Mouse (Mus musculus): ENCODE results near the gene Plxna2. TPM values are rescaled to one million over a fixed set of nuclear protein-coding genes. Genes with fewer than 3 reads are reported as not detected.

The Plxna2 gene
- polyA plus RNA-seq, 1 experiment from 2014 or later: 48.3 TPM

DNA sequence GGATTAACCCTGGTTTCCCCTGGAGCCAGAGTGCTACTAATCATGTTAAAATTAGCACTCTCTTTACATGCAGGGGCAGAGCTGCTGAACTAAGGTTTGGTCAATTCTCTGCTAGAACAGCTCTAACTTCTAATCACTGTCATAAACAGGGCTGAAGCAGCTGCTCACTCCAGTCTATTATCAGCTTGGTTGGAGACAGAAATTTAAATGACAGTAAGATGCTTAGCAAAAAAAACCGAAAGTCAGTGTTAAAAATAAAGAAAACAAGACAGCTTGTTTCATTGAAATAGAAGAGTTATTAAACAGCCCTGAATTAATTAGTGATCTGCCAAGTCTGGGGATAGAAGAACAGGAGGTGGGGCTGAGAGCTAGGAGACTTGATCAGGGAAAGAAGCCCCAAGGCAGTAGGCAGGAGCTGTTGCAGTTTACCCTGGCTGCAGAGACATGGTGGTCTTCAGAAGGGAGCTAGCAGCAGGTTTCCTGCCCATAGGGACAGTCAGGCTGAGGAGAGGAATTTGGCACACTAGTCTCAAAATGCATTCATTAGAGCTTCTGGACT is 12.6 kb downstream of the Plxna2 start:
- Histone ChIP-seq H3K27me3 (ENCODE audit: control insufficient read depth, insufficient read depth, low read length) (no peaks in the 10 kb centered on the region), H3K36me3 (replicated peaks; ENCODE audit: control insufficient read depth, insufficient read depth) (no peaks in the 10 kb centered on the region; the same call in 1 of the 2 replicates), H3K4me1 (replicated peaks; ENCODE audit: control insufficient read depth, insufficient read depth, low read length) (peaks cover 67% of the 10 kb centered on the region), H3K4me3 (replicated peaks; ENCODE audit: low read length) (no peak overlapping the region), H3K9ac (no peak overlapping the region), H3K9me3 (ENCODE audit: control insufficient read depth, low read length) (no peaks in the 10 kb centered on the region), H3K27ac (0 out of 2 replicates have a peak overlapping the region, but pooled peaks have one; percentile 17), H3K4me2 (replicated peaks) (no peak overlapping the region)
- 27% methylated on average over 1 of the region's 1 CpGs for WGBS
- DNase-seq (ENCODE audit: low spot score) (no peak), ATAC-seq (ENCODE audit: low FRiP score) (no peak)

DNA sequence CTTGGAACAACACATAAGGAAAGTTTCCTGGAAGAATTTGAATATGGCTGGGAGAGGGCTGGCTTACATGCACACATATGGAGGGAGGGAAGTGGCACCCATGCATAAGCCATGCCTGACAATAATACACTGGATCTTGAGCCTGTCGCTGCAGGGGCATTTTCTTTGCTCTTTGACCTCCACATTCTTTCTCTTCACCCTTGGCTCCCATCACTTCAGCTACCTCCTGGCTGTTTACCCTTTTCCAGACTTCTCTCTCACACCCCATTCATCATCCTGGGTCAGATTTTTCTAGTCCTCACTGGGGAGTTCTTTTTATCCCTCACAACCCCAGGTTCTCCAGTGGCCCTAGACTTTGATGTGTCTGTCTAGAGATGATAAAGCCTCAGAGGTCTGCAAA is 13.6 kb downstream of the Plxna2 start:
- ATAC-seq (ENCODE audit: low FRiP score): no peak
- no peaks in the 10 kb centered on the region for H3K9me3 ChIP-seq (ENCODE audit: control insufficient read depth, low read length)
- H3K27me3 ChIP-seq (ENCODE audit: control insufficient read depth, insufficient read depth, low read length): no peaks in the 10 kb centered on the region
- H3K4me2 ChIP-seq (replicated peaks): no peak overlapping the region
- H3K36me3 ChIP-seq (replicated peaks; ENCODE audit: control insufficient read depth, insufficient read depth): no peaks in the 10 kb centered on the region; the same call in 1 of the 2 replicates
- H3K9ac ChIP-seq: no peak overlapping the region
- 7% methylated on average over 1 of the region's 1 CpGs for WGBS
- peaks cover 58% of the 10 kb centered on the region for H3K4me1 ChIP-seq (replicated peaks; ENCODE audit: control insufficient read depth, insufficient read depth, low read length)
- H3K4me3 ChIP-seq (replicated peaks; ENCODE audit: low read length): no peak overlapping the region
- no peak for DNase-seq (ENCODE audit: low spot score)
- no peak overlapping the region for H3K27ac ChIP-seq

DNA sequence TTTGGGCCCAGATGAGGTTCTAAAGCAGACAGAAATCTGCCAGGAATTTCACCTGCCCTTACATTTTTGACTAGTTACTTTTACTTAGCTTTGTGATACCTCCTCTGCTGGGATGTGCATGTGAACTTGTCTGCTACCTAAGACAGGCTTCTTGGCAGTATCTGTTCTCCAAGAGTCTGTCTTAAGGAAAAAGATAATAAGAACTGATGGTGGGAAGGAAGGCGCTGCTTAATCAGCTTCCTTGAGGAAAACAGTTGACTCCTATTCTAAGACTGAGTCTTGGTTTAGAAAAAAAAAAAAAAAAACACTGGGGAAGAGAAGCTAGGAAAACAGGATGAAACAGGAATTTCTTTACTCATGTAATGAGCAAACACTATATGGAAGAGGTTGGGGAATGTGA is 14.0 kb downstream of the Plxna2 start:
- Histone ChIP-seq H3K27me3 (ENCODE audit: control insufficient read depth, insufficient read depth, low read length) (no peaks in the 10 kb centered on the region), H3K9ac (no peak overlapping the region), H3K27ac (no peak overlapping the region), H3K4me2 (replicated peaks) (no peak overlapping the region), H3K36me3 (replicated peaks; ENCODE audit: control insufficient read depth, insufficient read depth) (no peaks in the 10 kb centered on the region; the same call in 1 of the 2 replicates), H3K9me3 (ENCODE audit: control insufficient read depth, low read length) (no peaks in the 10 kb centered on the region), H3K4me3 (replicated peaks; ENCODE audit: low read length) (no peak overlapping the region), H3K4me1 (replicated peaks; ENCODE audit: control insufficient read depth, insufficient read depth, low read length) (peaks cover 55% of the 10 kb centered on the region)
- ATAC-seq (ENCODE audit: low FRiP score) (no peak), DNase-seq (ENCODE audit: low spot score) (no peak)
- 92% methylated on average over 1 of the region's 1 CpGs for WGBS

DNA sequence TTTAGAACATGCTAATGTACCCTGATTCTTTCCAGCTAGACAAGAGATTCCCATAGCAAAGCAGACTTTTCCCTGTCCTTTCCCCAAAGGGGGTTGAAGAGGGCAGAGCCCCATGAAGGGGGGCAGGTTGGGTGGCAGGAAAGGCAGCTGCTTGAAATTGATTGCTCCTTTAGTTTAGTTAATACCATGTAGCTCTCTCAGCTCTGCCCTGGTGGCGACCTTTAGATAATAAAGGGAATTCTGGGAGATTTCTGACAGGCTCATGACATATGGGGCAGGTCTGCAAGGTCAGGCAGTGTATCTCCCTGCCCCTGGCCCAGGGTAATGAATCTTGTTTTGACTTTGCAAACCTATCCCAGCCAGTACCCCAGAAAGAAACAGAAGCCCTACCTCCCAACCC is 17.4 kb downstream of the Plxna2 start:
- no peak overlapping the region for H3K27ac ChIP-seq
- H3K4me3 ChIP-seq (replicated peaks; ENCODE audit: low read length): no peak overlapping the region
- 14% methylated on average over 1 of the region's 1 CpGs for WGBS
- H3K4me2 ChIP-seq (replicated peaks): no peak overlapping the region
- ATAC-seq (ENCODE audit: low FRiP score) (no peak), DNase-seq (ENCODE audit: low spot score) (no peak)
- H3K9me3 ChIP-seq (ENCODE audit: control insufficient read depth, low read length): no peaks in the 10 kb centered on the region
- H3K27me3 ChIP-seq (ENCODE audit: control insufficient read depth, insufficient read depth, low read length): no peaks in the 10 kb centered on the region
- H3K36me3 ChIP-seq (replicated peaks; ENCODE audit: control insufficient read depth, insufficient read depth): no peaks in the 10 kb centered on the region
- peaks cover 34% of the 10 kb centered on the region for H3K4me1 ChIP-seq (replicated peaks; ENCODE audit: control insufficient read depth, insufficient read depth, low read length)
- H3K9ac ChIP-seq: no peak overlapping the region

DNA sequence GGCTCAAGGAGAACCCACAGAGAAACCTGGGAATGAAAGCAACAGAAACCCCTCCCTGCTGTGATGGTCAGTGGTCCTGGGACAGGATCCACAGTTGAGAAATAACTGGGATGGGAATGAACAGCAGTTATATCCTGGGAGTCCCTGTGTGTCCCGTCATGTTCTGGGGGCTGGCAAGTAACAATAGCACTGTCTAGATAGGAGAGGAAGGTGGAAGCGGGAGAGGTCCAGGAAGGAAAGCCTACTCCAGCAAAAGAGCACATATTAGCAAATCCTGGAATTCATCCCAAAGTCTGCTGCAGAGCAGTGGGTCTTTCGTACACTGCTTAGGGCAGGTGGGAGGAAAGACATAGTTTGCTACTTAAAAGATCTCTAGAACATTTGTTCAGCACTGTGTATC is 17.9 kb downstream of the Plxna2 start:
- Histone ChIP-seq H3K27me3 (ENCODE audit: control insufficient read depth, insufficient read depth, low read length) (no peaks in the 10 kb centered on the region), H3K4me1 (replicated peaks; ENCODE audit: control insufficient read depth, insufficient read depth, low read length) (peaks cover 29% of the 10 kb centered on the region), H3K36me3 (replicated peaks; ENCODE audit: control insufficient read depth, insufficient read depth) (no peaks in the 10 kb centered on the region), H3K9me3 (ENCODE audit: control insufficient read depth, low read length) (no peaks in the 10 kb centered on the region), H3K9ac (no peak overlapping the region), H3K27ac (no peak overlapping the region), H3K4me3 (replicated peaks; ENCODE audit: low read length) (no peak overlapping the region), H3K4me2 (replicated peaks) (no peak overlapping the region)
- DNase-seq (ENCODE audit: low spot score): no peak
- ATAC-seq (ENCODE audit: low FRiP score): no peak
- 53% methylated on average over 3 of the region's 3 CpGs for WGBS

DNA sequence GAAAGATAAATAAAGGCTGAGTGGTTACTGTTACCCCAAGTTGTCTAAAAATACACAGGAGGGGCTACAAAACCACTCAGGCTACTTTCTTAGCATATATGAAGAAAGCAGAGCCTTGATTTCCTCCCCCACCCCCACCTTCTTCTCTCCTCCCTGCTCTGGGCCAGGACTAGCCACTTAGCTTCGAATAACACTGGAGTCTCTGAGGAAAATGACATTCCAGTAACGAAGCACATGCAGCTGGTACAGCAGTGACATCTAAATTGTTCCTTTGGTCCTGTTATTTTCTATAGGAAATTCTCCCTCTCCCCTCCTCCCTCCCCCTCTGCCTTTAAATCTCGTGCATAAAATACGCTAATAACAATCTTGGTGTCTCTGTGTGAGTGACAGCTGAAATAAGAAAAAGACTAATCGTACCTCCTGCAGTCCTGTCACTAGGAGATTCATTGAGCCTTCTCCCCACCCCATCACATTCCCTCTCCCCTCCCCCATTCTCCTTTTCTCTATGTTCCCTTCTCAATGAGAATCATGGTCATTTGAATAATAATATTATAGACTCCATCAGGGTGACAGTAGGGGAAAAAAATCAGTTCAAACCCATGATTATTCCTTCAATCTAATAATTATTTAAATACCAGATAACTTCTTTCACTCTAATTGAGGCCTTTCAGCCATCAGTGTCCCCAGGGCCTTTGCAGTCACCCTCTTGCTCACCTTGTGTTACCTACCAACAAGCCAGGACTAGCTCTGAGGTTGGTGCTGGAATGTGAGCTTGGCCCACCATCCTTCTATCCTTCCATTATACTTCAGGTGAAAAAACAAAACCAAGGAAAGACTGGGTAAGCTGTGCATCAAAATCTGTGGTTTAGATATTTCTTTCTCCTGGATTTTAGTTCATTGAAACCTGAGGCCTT is 19.6 kb downstream of the Plxna2 start:
- Histone ChIP-seq H3K4me2 (replicated peaks) (no peak overlapping the region), H3K27ac (no peak overlapping the region), H3K4me3 (replicated peaks; ENCODE audit: low read length) (no peak overlapping the region), H3K9me3 (ENCODE audit: control insufficient read depth, low read length) (no peaks in the 10 kb centered on the region), H3K9ac (no peak overlapping the region), H3K27me3 (ENCODE audit: control insufficient read depth, insufficient read depth, low read length) (no peaks in the 10 kb centered on the region), H3K36me3 (replicated peaks; ENCODE audit: control insufficient read depth, insufficient read depth) (no peaks in the 10 kb centered on the region), H3K4me1 (replicated peaks; ENCODE audit: control insufficient read depth, insufficient read depth, low read length) (peaks cover 27% of the 10 kb centered on the region)
- DNase-seq (ENCODE audit: low spot score) (no peak), ATAC-seq (ENCODE audit: low FRiP score) (peak; percentile 54; the same call in 1 of the 2 replicates)
- 5% methylated on average over 5 of the region's 5 CpGs for WGBS

DNA sequence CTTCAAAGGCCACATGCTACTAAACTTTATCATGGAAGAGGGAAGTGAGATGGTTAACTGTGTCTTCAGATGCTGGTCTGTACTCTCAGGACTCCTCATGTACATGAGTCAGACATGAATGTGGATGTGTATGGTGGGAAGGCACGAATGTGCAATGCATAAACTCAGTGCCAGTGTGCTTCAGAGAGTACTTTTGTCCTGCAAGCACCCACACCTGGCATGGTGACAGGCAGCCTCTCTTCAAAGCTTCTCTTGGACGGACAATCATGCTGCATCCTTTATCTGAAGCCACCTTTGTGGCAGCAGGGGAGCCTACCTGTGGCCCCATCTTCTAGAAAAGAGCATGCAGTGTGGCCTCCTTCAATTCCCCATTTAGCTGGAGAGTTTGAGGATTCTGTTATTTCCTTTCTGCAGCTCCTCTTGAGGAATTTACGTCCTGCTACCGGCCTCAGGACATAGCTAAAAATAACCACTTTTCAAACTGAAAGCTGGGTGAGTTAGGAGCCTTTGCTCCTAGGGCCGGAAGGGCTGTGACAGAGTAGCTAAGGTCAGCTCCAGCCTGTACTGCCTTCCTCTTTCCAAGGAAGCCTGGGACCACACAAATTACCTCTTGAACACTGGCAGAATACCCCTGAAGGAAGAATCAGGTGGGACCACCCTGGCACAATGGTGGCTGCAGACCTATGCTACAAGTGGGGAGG is 23.7 kb downstream of the Plxna2 start:
- H3K4me2 ChIP-seq (replicated peaks): no peak overlapping the region
- H3K4me1 ChIP-seq (replicated peaks; ENCODE audit: control insufficient read depth, insufficient read depth, low read length): peaks cover 24% of the 10 kb centered on the region
- no peaks in the 10 kb centered on the region for H3K9me3 ChIP-seq (ENCODE audit: control insufficient read depth, low read length)
- H3K27ac ChIP-seq: no peak overlapping the region
- no peak overlapping the region for H3K9ac ChIP-seq
- no peak for DNase-seq (ENCODE audit: low spot score)
- WGBS: 74% methylated on average over 5 of the region's 5 CpGs
- H3K27me3 ChIP-seq (ENCODE audit: control insufficient read depth, insufficient read depth, low read length): no peaks in the 10 kb centered on the region
- H3K36me3 ChIP-seq (replicated peaks; ENCODE audit: control insufficient read depth, insufficient read depth): peaks cover 25% of the 10 kb centered on the region
- no peak overlapping the region for H3K4me3 ChIP-seq (replicated peaks; ENCODE audit: low read length)
- no peak for ATAC-seq (ENCODE audit: low FRiP score)

DNA sequence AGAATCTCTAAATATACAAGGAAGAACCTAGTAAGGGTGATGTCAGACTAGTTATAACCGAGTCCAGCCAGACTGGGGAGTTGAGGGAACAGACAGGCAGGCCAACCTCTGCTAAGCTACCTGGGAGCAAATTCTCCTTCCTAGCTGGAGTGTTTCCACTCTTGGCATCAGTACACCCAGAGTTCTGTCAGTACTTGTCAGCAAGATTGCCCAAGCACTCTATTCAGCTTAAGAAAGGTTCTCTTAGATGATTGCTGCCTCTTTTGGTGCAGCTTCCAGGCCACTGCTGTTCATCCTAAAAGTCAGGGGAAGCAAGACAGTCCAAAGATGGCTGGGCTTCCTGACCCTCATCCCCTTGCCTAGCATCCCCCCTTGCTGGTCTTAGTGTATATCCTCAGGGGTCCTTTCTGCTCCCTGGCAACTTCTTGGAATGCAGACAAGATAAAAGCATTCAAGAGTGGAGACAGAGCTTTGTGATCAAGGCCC is 24.3 kb downstream of the Plxna2 start:
- no peak overlapping the region for H3K9ac ChIP-seq
- H3K4me1 ChIP-seq (replicated peaks; ENCODE audit: control insufficient read depth, insufficient read depth, low read length): peaks cover 25% of the 10 kb centered on the region
- ATAC-seq (ENCODE audit: low FRiP score): no peak
- no peak overlapping the region for H3K4me2 ChIP-seq (replicated peaks)
- WGBS: 69% methylated on average over 1 of the region's 1 CpGs
- no peak overlapping the region for H3K27ac ChIP-seq
- DNase-seq (ENCODE audit: low spot score): no peak
- no peak overlapping the region for H3K4me3 ChIP-seq (replicated peaks; ENCODE audit: low read length)
- no peaks in the 10 kb centered on the region for H3K27me3 ChIP-seq (ENCODE audit: control insufficient read depth, insufficient read depth, low read length)
- no peaks in the 10 kb centered on the region for H3K9me3 ChIP-seq (ENCODE audit: control insufficient read depth, low read length)
- H3K36me3 ChIP-seq (replicated peaks; ENCODE audit: control insufficient read depth, insufficient read depth): peaks cover 25% of the 10 kb centered on the region

DNA sequence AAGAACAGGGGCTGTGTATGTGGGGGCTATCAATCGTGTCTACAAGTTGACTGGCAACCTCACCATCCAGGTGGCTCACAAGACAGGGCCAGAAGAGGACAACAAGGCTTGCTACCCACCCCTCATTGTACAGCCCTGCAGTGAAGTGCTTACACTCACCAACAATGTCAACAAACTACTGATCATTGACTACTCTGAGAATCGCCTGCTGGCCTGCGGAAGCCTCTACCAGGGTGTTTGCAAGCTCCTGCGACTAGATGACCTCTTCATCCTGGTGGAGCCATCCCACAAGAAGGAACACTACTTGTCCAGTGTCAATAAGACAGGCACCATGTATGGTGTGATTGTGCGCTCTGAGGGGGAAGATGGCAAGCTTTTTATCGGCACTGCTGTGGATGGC is 25.9 kb downstream of the Plxna2 start:
- DNase-seq (ENCODE audit: low spot score) (no peak), ATAC-seq (ENCODE audit: low FRiP score) (no peak)
- peaks cover 36% of the 10 kb centered on the region for H3K36me3 ChIP-seq (replicated peaks; ENCODE audit: control insufficient read depth, insufficient read depth)
- no peak overlapping the region for H3K4me2 ChIP-seq (replicated peaks)
- peaks cover 15% of the 10 kb centered on the region for H3K4me1 ChIP-seq (replicated peaks; ENCODE audit: control insufficient read depth, insufficient read depth, low read length)
- no peaks in the 10 kb centered on the region for H3K9me3 ChIP-seq (ENCODE audit: control insufficient read depth, low read length)
- no peaks in the 10 kb centered on the region for H3K27me3 ChIP-seq (ENCODE audit: control insufficient read depth, insufficient read depth, low read length)
- H3K9ac ChIP-seq: no peak overlapping the region
- no peak overlapping the region for H3K4me3 ChIP-seq (replicated peaks; ENCODE audit: low read length)
- WGBS: 93% methylated on average over 6 of the region's 6 CpGs
- H3K27ac ChIP-seq: no peak overlapping the region

Data from hindbrain, embryonic 14.5 days (tissue).